Mouse (Mus musculus): ENCODE data around the gene Unc79. TPM values are rescaled to one million over a fixed set of nuclear protein-coding genes. Genes with fewer than 3 reads are reported as not detected.

Unc79 gene
- polyA plus RNA-seq, 1 experiment from 2014 or later = 0.48 TPM

DNA sequence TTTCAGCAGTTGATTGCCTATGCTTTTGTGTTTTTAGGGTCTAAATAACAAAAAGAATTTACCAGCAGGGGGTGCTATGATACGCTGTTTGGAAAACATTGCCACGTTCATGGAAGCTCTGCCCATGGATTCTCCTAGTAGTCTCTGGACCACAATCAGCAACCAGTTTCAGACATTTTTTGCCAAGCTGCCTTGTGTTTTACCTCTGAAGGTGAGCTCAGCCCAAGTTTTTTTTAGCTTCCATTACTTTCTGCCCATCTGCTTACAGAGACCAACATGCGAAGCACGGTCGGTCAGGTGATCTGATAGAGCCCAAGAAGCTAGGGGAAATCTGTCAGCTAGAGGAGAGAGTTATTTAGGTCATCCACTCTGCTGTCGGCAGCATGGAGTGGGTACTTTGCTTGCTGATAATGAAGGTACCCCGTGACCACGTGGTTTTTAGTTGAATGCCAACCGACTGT lies 193.9 kb downstream of the Unc79 start:
- Histone ChIP-seq H3K9me3 (no peaks in the 10 kb centered on the region), H3K4me3 (replicated peaks) (no peak overlapping the region), H3K4me1 (no peaks in the 10 kb centered on the region), H3K36me3 (no peaks in the 10 kb centered on the region), H3K9ac (no peak overlapping the region), H3K27ac (no peak overlapping the region), H3K27me3 (replicated peaks) (no peaks in the 10 kb centered on the region), H3K4me2 (no peak overlapping the region)
- WGBS = 51% methylated on average over 9 of the region's 9 CpGs
- no peak for ATAC-seq (ENCODE audit: insufficient read depth, low FRiP score, low read depth)

- Histone ChIP-seq H3K27me3 (replicated peaks) (no peaks in the 10 kb centered on the region), H3K9ac (no peak overlapping the region), H3K36me3 (no peaks in the 10 kb centered on the region), H3K4me3 (replicated peaks) (no peak overlapping the region), H3K27ac (no peak overlapping the region), H3K4me2 (no peak overlapping the region), H3K9me3 (no peaks in the 10 kb centered on the region), H3K4me1 (no peaks in the 10 kb centered on the region)
- no peak for ATAC-seq (ENCODE audit: insufficient read depth, low FRiP score, low read depth)
- WGBS = 27% methylated on average over 9 of the region's 9 CpGs
These were observed 195.3 kb downstream of the Unc79 start for GRCm38 (mm10) chr12:103143798-103144565.

GRCm38 (mm10) chr12:103150247-103150646 lies 201.6 kb downstream of the Unc79 start:
- Histone ChIP-seq H3K4me3 (replicated peaks) (no peak overlapping the region), H3K36me3 (no peaks in the 10 kb centered on the region), H3K27me3 (replicated peaks) (no peaks in the 10 kb centered on the region), H3K9me3 (no peaks in the 10 kb centered on the region), H3K4me2 (no peak overlapping the region), H3K27ac (no peak overlapping the region), H3K4me1 (no peaks in the 10 kb centered on the region), H3K9ac (no peak overlapping the region)
- 75% methylated on average over 2 of the region's 2 CpGs for WGBS
- no peak for ATAC-seq (ENCODE audit: insufficient read depth, low FRiP score, low read depth)

GRCm38 (mm10) chr12:103154927-103155326 lies 206.3 kb downstream of the Unc79 start:
- Histone ChIP-seq H3K4me3 (replicated peaks) (no peak overlapping the region), H3K4me1 (no peaks in the 10 kb centered on the region), H3K4me2 (no peak overlapping the region), H3K9me3 (no peaks in the 10 kb centered on the region), H3K9ac (no peak overlapping the region), H3K27ac (no peak overlapping the region), H3K36me3 (no peaks in the 10 kb centered on the region), H3K27me3 (replicated peaks) (no peaks in the 10 kb centered on the region; the same call in 1 of the 2 replicates)
- no peak for ATAC-seq (ENCODE audit: insufficient read depth, low FRiP score, low read depth)
- 70% methylated on average over 2 of the region's 2 CpGs for WGBS

GRCm38 (mm10) chr12:103155406-103155805 lies 206.7 kb downstream of the Unc79 start:
- Histone ChIP-seq H3K27ac (no peak overlapping the region), H3K4me2 (no peak overlapping the region), H3K4me1 (no peaks in the 10 kb centered on the region), H3K9ac (no peak overlapping the region), H3K9me3 (no peaks in the 10 kb centered on the region), H3K27me3 (replicated peaks) (no peaks in the 10 kb centered on the region; the same call in 1 of the 2 replicates), H3K4me3 (replicated peaks) (no peak overlapping the region), H3K36me3 (no peaks in the 10 kb centered on the region)
- whole genome bisulfite sequencing = 64% methylated on average over 3 of the region's 3 CpGs
- no peak for ATAC-seq (ENCODE audit: insufficient read depth, low FRiP score, low read depth)

GRCm38 (mm10) chr12:103157129-103157910 lies 208.7 kb downstream of the Unc79 start:
- no peak for ATAC-seq (ENCODE audit: insufficient read depth, low FRiP score, low read depth)

DNA sequence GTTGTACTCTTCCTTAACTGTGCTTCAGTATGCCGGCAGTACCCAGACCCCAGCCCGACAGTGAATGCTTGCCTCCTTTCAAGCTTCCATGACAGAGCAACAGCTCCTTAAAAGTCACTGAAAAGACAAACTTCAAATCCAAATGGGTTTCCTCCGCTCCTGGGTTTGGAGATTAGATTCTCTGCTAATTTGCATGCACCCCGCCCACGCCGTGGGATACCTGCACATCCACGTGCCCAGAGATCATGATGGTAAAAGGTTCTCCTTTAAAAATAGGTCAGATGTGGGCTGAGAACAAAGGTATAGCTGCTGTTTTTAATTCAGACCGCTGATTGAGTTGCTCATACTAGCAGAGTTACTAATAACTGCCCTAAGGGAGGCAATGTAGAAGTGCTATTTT lies 210.4 kb downstream of the Unc79 start:
- 65% methylated on average over 8 of the region's 8 CpGs for WGBS
- Histone ChIP-seq H3K27ac (no peak overlapping the region), H3K4me3 (replicated peaks) (no peak overlapping the region), H3K9ac (no peak overlapping the region), H3K9me3 (no peaks in the 10 kb centered on the region), H3K4me1 (no peaks in the 10 kb centered on the region), H3K36me3 (no peaks in the 10 kb centered on the region), H3K4me2 (no peak overlapping the region), H3K27me3 (replicated peaks) (no peaks in the 10 kb centered on the region; the same call in 1 of the 2 replicates)
- ATAC-seq (ENCODE audit: insufficient read depth, low FRiP score, low read depth) = no peak

More at GRCm38 (mm10) chr12:103157129-103157910, 208.7 kb downstream of the Unc79 start:
- H3K9ac ChIP-seq = no peak overlapping the region
- H3K27me3 ChIP-seq (replicated peaks) = no peaks in the 10 kb centered on the region; the same call in 1 of the 2 replicates
- H3K27ac ChIP-seq = no peak overlapping the region
- H3K4me1 ChIP-seq = no peaks in the 10 kb centered on the region
- H3K4me3 ChIP-seq (replicated peaks) = no peak overlapping the region
- no peaks in the 10 kb centered on the region for H3K9me3 ChIP-seq
- 64% methylated on average over 18 of the region's 18 CpGs for WGBS
- H3K36me3 ChIP-seq = no peaks in the 10 kb centered on the region
- no peak overlapping the region for H3K4me2 ChIP-seq

DNA sequence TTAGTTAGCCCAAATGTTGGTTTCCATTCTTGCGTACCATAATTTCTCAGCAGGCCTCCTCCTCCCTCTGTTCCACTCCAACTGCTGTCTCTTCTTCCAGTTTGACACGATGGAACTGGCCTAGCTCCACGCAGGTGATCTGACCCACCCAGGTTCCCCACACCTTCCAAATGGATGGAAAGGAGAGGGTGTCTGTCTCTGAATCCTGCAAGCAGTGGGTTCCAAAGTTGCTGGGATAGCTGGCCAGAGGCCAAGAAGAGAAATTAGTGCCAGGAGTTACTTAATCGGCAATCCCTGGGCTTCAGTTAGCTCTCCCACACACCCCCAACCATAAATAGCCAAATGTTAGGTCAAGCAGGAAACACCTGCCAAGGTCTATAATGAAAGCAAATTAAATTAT lies 212.1 kb downstream of the Unc79 start:
- 88% methylated on average over 4 of the region's 4 CpGs for WGBS
- H3K27me3 ChIP-seq (replicated peaks) = no peaks in the 10 kb centered on the region; the same call in 1 of the 2 replicates
- ATAC-seq (ENCODE audit: insufficient read depth, low FRiP score, low read depth) = no peak
- H3K9ac ChIP-seq = no peak overlapping the region
- H3K36me3 ChIP-seq = no peaks in the 10 kb centered on the region
- no peak overlapping the region for H3K4me3 ChIP-seq (replicated peaks)
- H3K4me2 ChIP-seq = no peak overlapping the region
- H3K4me1 ChIP-seq = no peaks in the 10 kb centered on the region
- H3K9me3 ChIP-seq = no peaks in the 10 kb centered on the region
- H3K27ac ChIP-seq = no peak overlapping the region

- ATAC-seq (ENCODE audit: insufficient read depth, low FRiP score, low read depth) = no peak
- Histone ChIP-seq H3K27me3 (replicated peaks) (no peaks in the 10 kb centered on the region; the same call in 1 of the 2 replicates), H3K36me3 (no peaks in the 10 kb centered on the region), H3K4me2 (no peak overlapping the region), H3K9me3 (no peaks in the 10 kb centered on the region), H3K9ac (no peak overlapping the region), H3K4me3 (replicated peaks) (no peak overlapping the region), H3K27ac (no peak overlapping the region), H3K4me1 (no peaks in the 10 kb centered on the region)
- 79% methylated on average over 10 of the region's 10 CpGs for WGBS
These were observed 214.9 kb downstream of the Unc79 start for GRCm38 (mm10) chr12:103163596-103163995.

DNA sequence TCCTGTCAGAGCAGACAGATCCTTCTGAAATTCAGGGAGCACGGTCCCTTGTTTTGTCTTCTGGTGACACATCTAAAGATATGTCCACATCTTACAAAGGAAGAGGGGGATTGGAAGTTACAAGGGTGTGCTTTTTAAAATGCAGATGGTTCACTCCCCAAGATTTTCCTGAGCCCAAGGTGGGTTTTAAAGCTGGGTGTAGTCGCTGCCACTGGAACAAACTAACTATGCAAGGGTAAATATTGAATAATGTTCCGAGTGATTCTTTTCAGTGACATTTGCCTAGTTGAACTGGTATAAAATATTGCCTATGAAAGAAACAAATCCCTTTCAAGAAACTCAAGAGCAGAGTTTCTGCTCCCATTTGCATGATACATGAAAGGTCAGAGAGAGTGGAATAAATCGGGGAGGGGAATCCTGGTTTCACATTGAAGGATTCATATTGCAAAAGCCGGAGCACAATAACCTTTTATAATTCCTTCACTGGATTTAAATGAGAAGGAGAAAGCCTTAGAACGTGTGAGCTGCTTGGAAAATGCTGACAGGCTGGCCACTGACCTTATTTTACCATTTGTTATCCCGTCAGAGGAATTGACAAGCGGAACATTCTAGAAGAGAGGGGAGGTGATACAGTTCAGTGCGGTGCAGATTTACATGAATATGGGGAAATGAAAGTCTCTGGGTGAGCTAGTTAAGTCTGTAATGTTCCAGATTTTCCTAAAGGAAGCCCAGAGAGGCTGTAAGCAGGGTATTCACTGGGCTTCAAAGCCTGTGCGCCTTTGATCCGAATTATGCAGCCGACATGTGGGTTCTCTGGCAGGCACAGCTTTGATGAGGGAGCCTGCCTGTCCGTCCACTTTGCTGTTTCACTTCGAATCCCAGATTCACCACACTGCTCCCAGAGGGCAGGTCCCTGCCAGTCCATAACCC lies 215.7 kb downstream of the Unc79 start:
- no peak overlapping the region for H3K4me2 ChIP-seq
- no peak overlapping the region for H3K4me3 ChIP-seq (replicated peaks)
- no peaks in the 10 kb centered on the region for H3K27me3 ChIP-seq (replicated peaks)
- H3K27ac ChIP-seq = no peak overlapping the region
- no peaks in the 10 kb centered on the region for H3K4me1 ChIP-seq
- no peaks in the 10 kb centered on the region for H3K36me3 ChIP-seq
- 65% methylated on average over 14 of the region's 14 CpGs for WGBS
- no peaks in the 10 kb centered on the region for H3K9me3 ChIP-seq
- ATAC-seq (ENCODE audit: insufficient read depth, low FRiP score, low read depth) = no peak
- H3K9ac ChIP-seq = no peak overlapping the region

- Histone ChIP-seq H3K36me3 (no peaks in the 10 kb centered on the region), H3K9ac (no peak overlapping the region), H3K4me3 (replicated peaks) (no peak overlapping the region), H3K27ac (no peak overlapping the region), H3K27me3 (replicated peaks) (no peaks in the 10 kb centered on the region), H3K4me2 (no peak overlapping the region), H3K4me1 (no peaks in the 10 kb centered on the region), H3K9me3 (no peaks in the 10 kb centered on the region)
- 51% methylated on average over 12 of the region's 12 CpGs for WGBS
- ATAC-seq (ENCODE audit: insufficient read depth, low FRiP score, low read depth) = no peak
These were observed 220.2 kb downstream of the Unc79 start for GRCm38 (mm10) chr12:103168892-103169291.
